Mouse (Mus musculus): ENCODE results near the gene Gtf3c2. TPM values are rescaled to one million over a fixed set of nuclear protein-coding genes. Genes with fewer than 3 reads are reported as not detected.

Gene Gtf3c2
- total and polyA plus RNA-seq, 3 experiments = 22.8 to 96.9 (median 49.4) TPM

- Histone ChIP-seq H3K9me3 (replicated peaks; ENCODE audit: low read length) (no peaks in the 10 kb centered on the region), H3K4me1 (ENCODE audit: control insufficient read depth in 1 of 2, insufficient read depth in 2 of 2) (no peaks in the 10 kb centered on the region), H3K27me3 (replicated peaks) (no peaks in the 10 kb centered on the region), H3K27ac (ENCODE audit: insufficient read depth, low read depth) (no peak within 1 kb of the TSS), H3K4me2 (ENCODE audit: insufficient read depth, low read depth, poor library complexity, severe bottlenecking) (no peak within 1 kb of the TSS), H3K9ac (ENCODE audit: insufficient read depth, low read depth) (no peak within 1 kb of the TSS), H3K4me3 (replicated peaks in 1 of 3; ENCODE audit: low read depth in 2 of 3, low read length in 2 of 3, poor library complexity in 1 of 3) (no peak within 1 kb of the TSS), H3K79me2 (replicated peaks; ENCODE audit: control insufficient read depth, extremely low read depth, insufficient read depth, poor library complexity, severe bottlenecking) (no peaks in the 10 kb centered on the region), H3K36me3 (replicated peaks in 1 of 2; ENCODE audit: control insufficient read depth in 1 of 2, insufficient read depth in 1 of 2, low read length in 1 of 2) (peaks cover 9 to 18% of the 10 kb centered on the region in 2 experiments)
- dilution Hi-C loops (cut with MboI; ENCODE audit: extremely low pct_ligation_motif_present, extremely low pct_unique_long_range_greater_than_20kb, low sequenced_read_pairs) = no loop called here
- in situ Hi-C loops (cut with MboI; ENCODE audit: low pct_ligation_motif_present, low pct_unique_long_range_greater_than_20kb, low sequenced_read_pairs) = no loop called here
- TF ChIP-seq CTCF (conservative IDR thresholded peaks at IDR 0.05 in 1 of 2, IDR thresholded peaks at IDR 0.05 in 1 of 2; ENCODE audit: low read depth in 2 of 2, low read length in 2 of 2) = no peak
- no peak for TF ChIP-seq ZKSCAN1 (IDR thresholded peaks at IDR 0.05; ENCODE audit: borderline replicate concordance, low read depth, low read length)
- TF ChIP-seq NRF1 (IDR thresholded peaks at IDR 0.05; ENCODE audit: low read depth, low read length) = no peak
- TF ChIP-seq UBTF (IDR thresholded peaks at IDR 0.05; ENCODE audit: low read depth, low read length) = no peak
- TF ChIP-seq RAD21 (IDR thresholded peaks at IDR 0.05; ENCODE audit: low read depth, low read length) = no peak
- TF ChIP-seq EP300 (IDR thresholded peaks at IDR 0.05; ENCODE audit: low read length) = no peak
- TF ChIP-seq GABPA (IDR thresholded peaks at IDR 0.05; ENCODE audit: insufficient replicate concordance, low read depth, low read length) = no peak
- no peak for TF ChIP-seq MAZ (IDR thresholded peaks at IDR 0.05; ENCODE audit: low read depth, low read length)
- no peak for TF ChIP-seq SMC3 (IDR thresholded peaks at IDR 0.05; ENCODE audit: low read depth, low read length)
- no peak for TF ChIP-seq MEF2A (IDR thresholded peaks at IDR 0.05; ENCODE audit: borderline replicate concordance, low read depth, low read length)
- no peak for TF ChIP-seq PAX5 (IDR thresholded peaks at IDR 0.05; ENCODE audit: low read length)
- no peak for TF ChIP-seq TCF12 (IDR thresholded peaks at IDR 0.05; ENCODE audit: low read depth, low read length)
- TF ChIP-seq MAX (IDR thresholded peaks at IDR 0.05; ENCODE audit: low read length) = no peak
- TF ChIP-seq KAT2A (IDR thresholded peaks at IDR 0.05; ENCODE audit: insufficient replicate concordance, low read length) = no peak
- TF ChIP-seq JUN (IDR thresholded peaks at IDR 0.05; ENCODE audit: insufficient read depth, low read depth, low read length) = no peak
- no peak for TF ChIP-seq HCFC1 (IDR thresholded peaks at IDR 0.05; ENCODE audit: low read depth, low read length)
- DNase-seq (ENCODE audit: extremely low read depth) = no peak
Observed at GRCm38 (mm10) chr5:31138241-31138967, 41.5 kb downstream of the Gtf3c2 start, which contains the start of gene Ucn. Ucn (minus strand) TSS chr5:31138829.

DNA sequence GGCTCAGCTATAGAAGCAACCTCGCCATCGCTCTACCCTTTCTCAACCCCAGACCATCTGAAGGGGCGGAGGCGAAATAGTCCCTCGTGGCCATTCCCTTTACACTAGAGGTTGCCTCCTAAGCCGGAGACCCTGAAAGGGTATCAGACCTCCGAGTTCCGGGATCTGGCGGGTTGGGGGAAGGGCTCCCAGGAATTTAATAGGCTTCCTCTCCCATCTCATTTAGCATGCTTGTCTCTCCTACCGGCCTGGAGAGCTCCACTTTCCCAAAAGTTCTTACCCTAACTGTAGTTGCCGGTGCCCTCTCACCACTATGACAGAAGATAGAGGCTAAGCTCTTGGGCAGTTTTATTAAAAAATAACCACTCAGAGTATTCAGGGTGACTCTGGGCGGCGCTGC lies 42.3 kb downstream of the Gtf3c2 start:
- H3K27me3 ChIP-seq (replicated peaks) = no peaks in the 10 kb centered on the region
- no peak overlapping the region for H3K27ac ChIP-seq (ENCODE audit: insufficient read depth, low read depth)
- H3K9me3 ChIP-seq (replicated peaks; ENCODE audit: low read length) = no peaks in the 10 kb centered on the region
- no peak overlapping the region for H3K4me2 ChIP-seq (ENCODE audit: insufficient read depth, low read depth, poor library complexity, severe bottlenecking)
- H3K4me1 ChIP-seq (ENCODE audit: control insufficient read depth in 1 of 2, insufficient read depth in 2 of 2) = no peaks in the 10 kb centered on the region
- in situ Hi-C loops (cut with MboI; ENCODE audit: low pct_ligation_motif_present, low pct_unique_long_range_greater_than_20kb, low sequenced_read_pairs) = no loop called here
- TF ChIP-seq CTCF (conservative IDR thresholded peaks at IDR 0.05 in 1 of 2, IDR thresholded peaks at IDR 0.05 in 1 of 2; ENCODE audit: low read depth in 2 of 2, low read length in 2 of 2) (no peak), CHD1 (IDR thresholded peaks at IDR 0.05; ENCODE audit: low read depth, low read length) (no peak), JUND (conservative IDR thresholded peaks at IDR 0.05; ENCODE audit: low read depth, low read length) (no peak), MAZ (IDR thresholded peaks at IDR 0.05; ENCODE audit: low read depth, low read length) (no peak), MXI1 (IDR thresholded peaks at IDR 0.05; ENCODE audit: low read depth, low read length) (no peak), NELFE (IDR thresholded peaks at IDR 0.05; ENCODE audit: low read depth, low read length) (no peak), ZMIZ1 (IDR thresholded peaks at IDR 0.05; ENCODE audit: low read depth, low read length) (no peak), SMC3 (IDR thresholded peaks at IDR 0.05; ENCODE audit: low read depth, low read length) (no peak), CHD2 (IDR thresholded peaks at IDR 0.05; ENCODE audit: low read length) (no peak), USF1 (IDR thresholded peaks at IDR 0.05; ENCODE audit: low read depth, low read length) (no peak), ELF1 (IDR thresholded peaks at IDR 0.05; ENCODE audit: low read depth, low read length) (no peak), RCOR1 (conservative IDR thresholded peaks at IDR 0.05; ENCODE audit: low read depth, low read length) (no peak), BHLHE40 (IDR thresholded peaks at IDR 0.05; ENCODE audit: low read depth, low read length) (no peak), NRF1 (IDR thresholded peaks at IDR 0.05; ENCODE audit: low read depth, low read length) (no peak), MEF2A (IDR thresholded peaks at IDR 0.05; ENCODE audit: borderline replicate concordance, low read depth, low read length) (no peak), MYC (IDR thresholded peaks at IDR 0.05; ENCODE audit: low read depth, low read length) (no peak)
- H3K36me3 ChIP-seq (replicated peaks in 1 of 2; ENCODE audit: control insufficient read depth in 1 of 2, insufficient read depth in 1 of 2, low read length in 1 of 2) = peaks cover 7 to 15% of the 10 kb centered on the region in 2 experiments
- no peak overlapping the region for H3K4me3 ChIP-seq (replicated peaks in 1 of 3; ENCODE audit: low read depth in 2 of 3, low read length in 2 of 3, poor library complexity in 1 of 3)
- H3K9ac ChIP-seq (ENCODE audit: insufficient read depth, low read depth) = no peak overlapping the region
- no peaks in the 10 kb centered on the region for H3K79me2 ChIP-seq (replicated peaks; ENCODE audit: control insufficient read depth, extremely low read depth, insufficient read depth, poor library complexity, severe bottlenecking)
- DNase-seq (ENCODE audit: extremely low read depth) = no peak
- dilution Hi-C loops (cut with MboI; ENCODE audit: extremely low pct_ligation_motif_present, extremely low pct_unique_long_range_greater_than_20kb, low sequenced_read_pairs) = no loop called here

Data from CH12.LX (cell line).